Mouse (Mus musculus): ENCODE data around the gene Vps13d. TPM values are rescaled to one million over a fixed set of nuclear protein-coding genes. Genes with fewer than 3 reads are reported as not detected.

Gene Vps13d
- polyA plus RNA-seq, 1 experiment from 2014 or later: 12.6 TPM

GRCm38 (mm10) chr4:144928693-144929436 lies 265.9 kb downstream of the Vps13d start:
- 83% methylated on average over 5 of the region's 5 CpGs for WGBS

More at GRCm38 (mm10) chr4:144928693-144929436, 265.9 kb downstream of the Vps13d start:
- Histone ChIP-seq H3K27ac (ENCODE audit: low read depth, low read length) (no peak overlapping the region), H3K4me1 (ENCODE audit: control insufficient read depth, insufficient read depth, low read length) (peaks cover 11% of the 10 kb centered on the region; the same call in 1 of the 2 replicates), H3K9me3 (ENCODE audit: control insufficient read depth, low read length) (no peaks in the 10 kb centered on the region), H3K27me3 (ENCODE audit: control insufficient read depth, insufficient read depth, low read length) (no peaks in the 10 kb centered on the region), H3K4me3 (ENCODE audit: low read length) (no peak overlapping the region), H3K4me2 (replicated peaks; ENCODE audit: low read depth, low read length) (no peak overlapping the region), H3K9ac (ENCODE audit: low read depth, low read length) (no peak overlapping the region), H3K36me3 (ENCODE audit: control insufficient read depth, insufficient read depth, low read length) (peaks cover 32% of the 10 kb centered on the region)
- 0 out of 2 replicates have a peak, but pooled peaks have one; percentile 5 for ATAC-seq (ENCODE audit: low FRiP score, low TSS enrichment)

Other genes starting within 250 kb of the Vps13d start
- 0.97 and 3.0 TPM in 2 replicates for gene Tnfrsf1b, start 51.9 kb upstream of the Vps13d start, polyA plus RNA-seq (2014; fragmentation: Nextera tagmentation; extraction: Ambion mirVana)
- 0.24 and 0.29 TPM in 2 replicates for gene Tnfrsf8, start 120.2 kb upstream of the Vps13d start, polyA plus RNA-seq (2014; fragmentation: Nextera tagmentation; extraction: Ambion mirVana)